Mouse (Mus musculus) kidney, adult 2 months (tissue): Measurements from ENCODE around the gene Rpl5. TPM values are rescaled to one million over a fixed set of nuclear protein-coding genes. Genes with fewer than 3 reads are reported as not detected.

Experiments used
- DNase-seq: peaks from one replicate; pipeline ENCODE4 v3.0.0; 2021
- H3K27ac ChIP-seq: fragments of 200-500 bp; 2 replicates; pipeline ENCODE4 v1.5.1; 2012; ENCODE audit warnings: low read depth, low read length, control low read depth, inconsistent platforms; ENCODE audit not compliant: insufficient read depth
- H3K27me3 ChIP-seq: fragments of 200-500 bp; replicated peaks from 2 replicates; pipeline ENCODE4 v1.6.1; 2012; ENCODE audit warnings: mild to moderate bottlenecking, moderate library complexity, low read length, inconsistent platforms; ENCODE audit not compliant: control insufficient read depth, insufficient read depth
- H3K36me3 ChIP-seq: fragments of 200-500 bp; 2 replicates; pipeline ENCODE4 v1.6.1; 2012; ENCODE audit warnings: mild to moderate bottlenecking, moderate library complexity, low read length, inconsistent platforms; ENCODE audit not compliant: control insufficient read depth, insufficient read depth
- H3K4me1 ChIP-seq: fragments of 200-500 bp; 2 replicates; pipeline ENCODE4 v1.6.1; 2011; ENCODE audit warnings: low read length; ENCODE audit not compliant: control insufficient read depth, insufficient read depth
- H3K4me3 ChIP-seq: fragments of 200-500 bp; 2 replicates; pipeline ENCODE4 v1.5.1; 2011; ENCODE audit warnings: mild to moderate bottlenecking, low read depth, low read length, control low read depth; ENCODE audit not compliant: insufficient read depth
- CTCF ChIP-seq: fragments of 200-500 bp; conservative IDR thresholded peaks from 2 replicates; pipeline ENCODE4 v1.5.1; 2011; ENCODE audit warnings: low read depth, mild to moderate bottlenecking, control low read depth, low read length, moderate library complexity, mixed read lengths; ENCODE audit not compliant: insufficient read depth, insufficient read length
- POLR2A ChIP-seq: fragments of 200-500 bp; IDR thresholded peaks from one replicate; pipeline ENCODE4 v1.6.1; 2011; ENCODE audit warnings: low read depth, low read length, control low read depth
- WGBS: fragments of 180-500 bp; shearing (Covaris S2); methylation state at CpG from one replicate; pipeline ENCODE4 v1.1.7; 2018; 5-methylcytosine and 5-hydroxymethylcytosine counted together
- polyA plus RNA-seq: library from polyadenylated mRNA; depleted of rRNA; stranded (reverse); fragments of >200 nt; gene quantifications from 2 replicates; pipeline ENCODE4 v1.2.3, GENCODE M21; 2012; rRNA removed

Rpl5 gene
- polyA plus RNA-seq, 1 experiment: 21.5 TPM

DNA sequence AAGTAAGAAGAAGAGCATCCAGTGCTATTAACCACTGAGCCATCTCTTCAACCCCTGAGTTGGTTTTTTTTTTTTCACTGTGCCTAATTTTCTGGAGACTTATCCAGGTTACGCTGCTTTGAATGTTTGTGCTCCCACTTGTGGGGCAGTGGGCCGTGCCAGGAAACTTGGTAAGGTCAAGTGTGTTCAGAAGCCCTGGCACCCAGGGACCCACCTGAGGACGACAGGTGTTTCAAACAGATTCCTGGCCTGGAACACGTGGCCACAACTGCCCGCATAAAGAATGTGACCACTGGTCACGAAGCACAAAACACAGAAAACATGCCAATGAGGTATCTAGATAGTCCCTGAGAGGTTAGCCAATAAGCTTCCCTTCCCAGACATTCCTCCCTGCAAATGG lies 43.2 kb downstream of the Rpl5 start:
- WGBS: 78% methylated on average over 6 of the region's 6 CpGs
- peaks cover 13% of the 10 kb centered on the region; the same call in 1 of the 2 replicates for H3K4me1 ChIP-seq
- H3K4me3 ChIP-seq: no peak overlapping the region
- TF ChIP-seq POLR2A (no peak), CTCF (no peak)
- H3K36me3 ChIP-seq: no peaks in the 10 kb centered on the region
- no peak overlapping the region for H3K27ac ChIP-seq
- DNase-seq: no peak
- H3K27me3 ChIP-seq: no peaks in the 10 kb centered on the region

DNA sequence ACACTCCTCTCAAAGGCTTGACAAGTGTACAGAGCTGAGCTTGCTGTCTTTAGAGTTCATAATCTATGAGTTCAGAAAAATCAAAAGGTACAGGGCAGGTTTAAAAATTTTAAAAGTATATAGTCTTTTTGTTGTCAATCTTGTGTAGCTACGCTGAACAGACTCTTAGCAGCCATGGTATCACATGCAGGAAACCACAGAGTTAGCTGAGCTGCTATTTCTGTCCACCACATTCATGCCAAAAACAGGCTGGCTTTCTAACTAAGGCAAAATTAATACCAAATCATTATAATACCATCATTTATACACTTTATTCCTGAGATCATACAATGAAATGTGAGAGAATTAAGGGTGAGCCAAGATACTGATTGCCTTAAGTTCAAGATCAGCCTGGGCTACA lies 46.2 kb downstream of the Rpl5 start:
- peaks cover 8% of the 10 kb centered on the region; the same call in 1 of the 2 replicates for H3K4me1 ChIP-seq
- H3K27me3 ChIP-seq: no peaks in the 10 kb centered on the region
- H3K4me3 ChIP-seq: no peak overlapping the region
- WGBS: 95% methylated on average over 1 of the region's 1 CpGs
- no peaks in the 10 kb centered on the region for H3K36me3 ChIP-seq
- DNase-seq: no peak
- H3K27ac ChIP-seq: no peak overlapping the region
- TF ChIP-seq CTCF (no peak), POLR2A (no peak)

DNA sequence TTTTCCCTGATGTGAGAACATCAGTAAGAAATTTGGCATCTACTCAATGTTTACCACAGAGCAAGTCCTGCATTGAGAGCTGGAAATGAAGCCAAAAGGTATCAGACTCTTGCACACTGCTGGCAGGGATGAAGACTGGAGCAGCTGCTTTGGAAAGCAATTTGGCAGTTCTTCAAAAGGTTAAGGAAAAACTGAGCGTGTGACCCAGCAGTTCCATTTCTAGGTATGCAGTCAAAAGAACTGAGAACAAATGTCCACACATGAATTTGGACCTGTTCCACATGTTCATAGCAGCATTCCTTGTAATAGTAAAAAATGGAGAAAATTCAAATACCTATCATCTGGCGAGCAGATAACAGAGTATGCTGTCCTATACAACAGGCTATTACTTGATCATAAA lies 47.2 kb downstream of the Rpl5 start:
- 19% methylated on average over 2 of the region's 2 CpGs for WGBS
- H3K36me3 ChIP-seq: no peaks in the 10 kb centered on the region
- peak overlapping the region; percentile 74; the same call in 1 of the 2 replicates for H3K27ac ChIP-seq
- H3K4me1 ChIP-seq: peaks cover 8% of the 10 kb centered on the region; the same call in 1 of the 2 replicates
- no peak overlapping the region for H3K4me3 ChIP-seq
- peak; percentile 88 for DNase-seq
- TF ChIP-seq CTCF (no peak), POLR2A (no peak)
- H3K27me3 ChIP-seq: no peaks in the 10 kb centered on the region

DNA sequence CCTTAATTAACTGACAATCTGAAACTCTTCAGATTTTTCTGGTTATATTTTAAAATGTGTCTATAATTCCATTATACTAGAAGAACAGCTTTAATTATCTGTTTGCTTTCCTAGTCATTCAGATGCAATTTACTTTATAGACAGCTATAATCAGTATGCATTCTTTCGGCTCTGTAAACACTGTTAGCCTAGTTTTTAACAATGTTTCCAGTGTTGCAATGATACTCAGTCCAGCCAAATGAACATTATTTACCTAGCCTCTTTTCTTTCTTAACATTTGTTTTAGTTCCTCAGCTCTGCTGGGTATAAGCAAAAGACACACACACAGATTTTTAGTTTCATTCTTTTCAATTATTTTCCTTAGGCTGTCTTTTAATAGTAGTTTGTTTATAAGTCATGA lies 48.6 kb downstream of the Rpl5 start:
- Histone ChIP-seq H3K4me3 (no peak overlapping the region), H3K27ac (no peak overlapping the region), H3K36me3 (no peaks in the 10 kb centered on the region), H3K27me3 (no peaks in the 10 kb centered on the region), H3K4me1 (peaks cover 8% of the 10 kb centered on the region; the same call in 1 of the 2 replicates)
- DNase-seq: no peak
- 60% methylated on average over 1 of the region's 1 CpGs for WGBS
- TF ChIP-seq POLR2A: no peak
- TF ChIP-seq CTCF: no peak

DNA sequence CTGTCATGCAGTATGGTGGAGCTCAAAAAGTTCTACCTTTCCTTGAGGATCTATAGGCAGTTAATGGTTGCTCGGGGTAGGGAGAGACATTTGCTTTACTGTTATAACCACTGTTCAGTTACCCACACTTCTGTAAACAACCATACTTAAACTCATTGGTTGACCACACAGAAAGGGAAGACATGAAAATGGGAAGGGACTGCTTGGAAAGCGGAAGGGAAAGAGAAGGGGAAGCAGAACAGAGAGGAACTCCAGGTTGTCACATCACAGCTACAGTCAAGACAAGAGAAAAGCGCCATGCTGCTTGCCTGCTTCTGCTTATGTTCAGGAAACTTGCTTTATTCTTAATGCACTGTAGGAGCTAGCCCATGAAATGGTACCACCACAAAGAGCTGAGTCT lies 49.3 kb downstream of the Rpl5 start:
- TF ChIP-seq POLR2A (no peak), CTCF (no peak)
- peaks cover 8% of the 10 kb centered on the region; the same call in 1 of the 2 replicates for H3K4me1 ChIP-seq
- H3K4me3 ChIP-seq: no peak overlapping the region
- no peak overlapping the region for H3K27ac ChIP-seq
- WGBS: 89% methylated on average over 3 of the region's 3 CpGs
- no peaks in the 10 kb centered on the region for H3K27me3 ChIP-seq
- DNase-seq: no peak
- H3K36me3 ChIP-seq: no peaks in the 10 kb centered on the region

DNA sequence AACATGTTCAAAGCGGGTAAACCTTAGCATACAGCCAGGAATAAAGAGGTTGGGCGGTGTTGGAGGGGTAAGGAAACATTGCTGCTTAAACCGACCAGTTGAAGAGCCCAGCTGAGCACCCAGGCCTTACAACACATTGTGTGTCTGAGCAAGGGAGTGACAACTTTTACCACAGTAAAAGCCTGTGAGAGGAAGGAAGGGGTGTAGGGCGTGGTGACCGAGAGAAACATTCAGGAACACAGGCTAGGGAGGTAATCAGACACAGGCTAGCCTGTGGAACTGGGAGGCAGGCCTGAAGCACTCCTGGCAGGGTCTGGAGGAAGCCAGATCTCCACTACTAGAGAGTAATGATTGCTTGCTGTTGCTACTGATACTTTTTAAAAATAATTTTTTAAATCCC lies 50.3 kb downstream of the Rpl5 start:
- no peak for TF ChIP-seq POLR2A
- TF ChIP-seq CTCF: no peak
- DNase-seq: no peak
- no peaks in the 10 kb centered on the region for H3K27me3 ChIP-seq
- H3K36me3 ChIP-seq: no peaks in the 10 kb centered on the region
- WGBS: 76% methylated on average over 5 of the region's 5 CpGs
- peaks cover 8% of the 10 kb centered on the region; the same call in 1 of the 2 replicates for H3K4me1 ChIP-seq
- H3K4me3 ChIP-seq: no peak overlapping the region
- H3K27ac ChIP-seq: no peak overlapping the region

Other genes with a start within 250 kb of the Rpl5 start
- 0.19 and 0.53 TPM in 2 replicates for gene Gfi1, start 174.5 kb upstream of the Rpl5 start, polyA plus RNA-seq
- gene Ube2d2b, start 70.4 kb upstream of the Rpl5 start, polyA plus RNA-seq: 0.08 TPM in 1 of 2 replicates, not detected in the other
- 37.3 and 39.0 TPM in 2 replicates for gene Evi5, start 25.4 kb upstream of the Rpl5 start, polyA plus RNA-seq
- gene Fam69a, start 86.6 kb downstream of the Rpl5 start, polyA plus RNA-seq: 4.4 and 7.0 TPM in 2 replicates
- gene Mtf2, start 165.2 kb downstream of the Rpl5 start, polyA plus RNA-seq: 5.4 and 8.1 TPM in 2 replicates
- gene Tmed5, start 232.1 kb downstream of the Rpl5 start, polyA plus RNA-seq: 39.7 and 60.9 TPM in 2 replicates
- 0.06 TPM in 1 of 2 replicates, not detected in the other for gene Ccdc18, start 232.4 kb downstream of the Rpl5 start, polyA plus RNA-seq